ENCODE assay signal across 18 mouse cellular contexts in genomic region chr2:23016121-23016520, GRCm38 (mm10). TPM values are rescaled to one million over a fixed set of nuclear protein-coding genes. Genes with fewer than 3 reads are reported as not detected.
DNase-seq lines count a peak whose midpoint lies in the region; ATAC-seq and TF ChIP-seq lines count a peak whose summit lies in the region.
"Had no signal": no experiment of that assay in that cellular context is flagged by ENCODE, and none has a peak within 500 bp of the region (broad histone marks: within the 10 kb centered on the region; RNA-seq: fewer than 3 reads in every experiment).

No protein-coding gene starts in this region.

- no peak overlapping the region for H3K4me2 ChIP-seq in neural tube, embryonic 13.5 days
- no peak overlapping the region for H3K4me2 ChIP-seq in neural tube, embryonic 15.5 days
- H3K4me2 ChIP-seq: embryonic facial prominence, embryonic 13.5 days; forebrain, embryonic 12.5 days; hindbrain, embryonic 14.5 days had no signal

- 83% methylated on average over 3 of the region's 3 CpGs for WGBS in neural tube, embryonic 13.5 days
- WGBS in neural tube, embryonic 15.5 days, result 74% methylated on average over 3 of the region's 3 CpGs

- TF ChIP-seq CTCF in layer of hippocampus, adult 2 months (conservative IDR thresholded peaks at IDR 0.05), result no peak
- TF ChIP-seq CTCF in left cerebral cortex, adult 2 months (IDR thresholded peaks at IDR 0.05), result no peak

- H3K9me3 ChIP-seq in neural tube, embryonic 13.5 days, result no peaks in the 10 kb centered on the region
- H3K9me3 ChIP-seq in neural tube, embryonic 15.5 days (replicated peaks), result no peaks in the 10 kb centered on the region
- H3K9me3 ChIP-seq: embryonic facial prominence, embryonic 13.5 days; forebrain, embryonic 12.5 days; heart, embryonic 12.5 days; hindbrain, embryonic 10.5 days had no signal

- 0 out of 2 replicates have a peak, but pooled peaks have one; percentile 15 for ATAC-seq in neural tube, embryonic 13.5 days (ENCODE audit: low read depth)
- no peak for ATAC-seq in neural tube, embryonic 15.5 days (ENCODE audit: low FRiP score)
- ATAC-seq: forebrain, embryonic 16.5 days had no signal

- peaks cover 13% of the 10 kb centered on the region; the same call in 1 of the 2 replicates for H3K4me1 ChIP-seq in neural tube, embryonic 13.5 days (replicated peaks)
- 0 out of 2 replicates have a peak, but pooled peaks cover 8% of the 10 kb centered on the region for H3K4me1 ChIP-seq in neural tube, embryonic 15.5 days
- H3K4me1 ChIP-seq: forebrain, embryonic 12.5 days had no signal

- no peaks in the 10 kb centered on the region for H3K27me3 ChIP-seq in neural tube, embryonic 13.5 days
- no peaks in the 10 kb centered on the region for H3K27me3 ChIP-seq in neural tube, embryonic 15.5 days (replicated peaks)
- H3K27me3 ChIP-seq: embryonic facial prominence, embryonic 13.5 days; forebrain, embryonic 12.5 days; heart, embryonic 12.5 days had no signal

- no peaks in the 10 kb centered on the region for H3K36me3 ChIP-seq in neural tube, embryonic 13.5 days
- no peaks in the 10 kb centered on the region for H3K36me3 ChIP-seq in neural tube, embryonic 15.5 days
- H3K36me3 ChIP-seq: forebrain, embryonic 12.5 days had no signal

- peak overlapping the region; percentile 39; the same call in 1 of the 2 replicates for H3K27ac ChIP-seq in layer of hippocampus, adult 2 months
- H3K27ac ChIP-seq in neural tube, embryonic 13.5 days (replicated peaks), result no peak overlapping the region
- H3K27ac ChIP-seq in neural tube, embryonic 15.5 days (replicated peaks), result no peak overlapping the region
- H3K27ac ChIP-seq in left cerebral cortex, adult 2 months, result no peak overlapping the region
- H3K27ac ChIP-seq: embryonic facial prominence, embryonic 13.5 days; forebrain, embryonic 12.5 days; hindbrain, embryonic 10.5 days; hindbrain, embryonic 14.5 days had no signal

- DNase-seq in layer of hippocampus, adult 2 months (ENCODE audit: low spot score in 2 of 2), result no peak
- no peak for DNase-seq in layer of hippocampus, postnatal 36 days
- peak; percentile 52 for DNase-seq in lung, postnatal 25 days (ENCODE audit: low spot score)
- no peak for DNase-seq in retina, embryonic 14.5 days (ENCODE audit: low spot score)
- no peak for DNase-seq in left cerebral cortex, adult 2 months (ENCODE audit: extremely low spot score in 1 of 2, low spot score in 2 of 2)
- DNase-seq: adrenal gland, postnatal 10 days; cerebellum, adult 11 months; cerebellum, adult 8-10 months; cerebellum, postnatal 36 days; gastrocnemius, postnatal 25 days had no signal

- intact Hi-C loops in left cerebral cortex, adult 2 months (cut with DNase I), result no loop called here

- no peak overlapping the region for H3K9ac ChIP-seq in neural tube, embryonic 13.5 days
- no peak overlapping the region for H3K9ac ChIP-seq in neural tube, embryonic 15.5 days (replicated peaks)
- H3K9ac ChIP-seq: embryonic facial prominence, embryonic 13.5 days; forebrain, embryonic 12.5 days; heart, embryonic 12.5 days; hindbrain, embryonic 14.5 days had no signal

- H3K4me3 ChIP-seq in layer of hippocampus, adult 2 months, result no peak overlapping the region
- no peak overlapping the region for H3K4me3 ChIP-seq in neural tube, embryonic 13.5 days
- H3K4me3 ChIP-seq in neural tube, embryonic 15.5 days (replicated peaks), result no peak overlapping the region
- no peak overlapping the region for H3K4me3 ChIP-seq in left cerebral cortex, adult 2 months
- H3K4me3 ChIP-seq: embryonic facial prominence, embryonic 13.5 days; forebrain, embryonic 12.5 days; heart, embryonic 12.5 days; hindbrain, embryonic 10.5 days had no signal

RNA-seq across cellular contexts. Expression of gene Abi1, which starts 23.9 kb away (rescaled TPM):
- 100 to 1,000 TPM; 221 to 234 TPM for total RNA-seq in layer of hippocampus, adult 2 months (2021)
- total RNA-seq in layer of hippocampus, postnatal 36 days (2021), result 100 to 1,000 TPM; 216 to 228 TPM
- 53.8 and 56.4 TPM in 2 replicates for polyA plus RNA-seq in neural tube, embryonic 13.5 days (2015; fragmentation: Nextera tagmentation; extraction: Ambion mirVana)
- polyA plus RNA-seq in neural tube, embryonic 15.5 days (2015; fragmentation: Nextera tagmentation; extraction: Ambion mirVana), result 57.3 and 62.1 TPM in 2 replicates
- total RNA-seq in left cerebral cortex, adult 2 months (2021), result 100 to 1,000 TPM; 136 to 139 TPM

RNA-seq across cellular contexts. Expression of gene Acbd5, which starts 51.8 kb away (rescaled TPM):
- 10 to 100 TPM; 78.9 to 85.4 TPM for total RNA-seq in layer of hippocampus, adult 2 months (2021)
- total RNA-seq in layer of hippocampus, postnatal 36 days (2021), result 10 to 100 TPM; 84.9 to 94.1 TPM
- polyA plus RNA-seq in neural tube, embryonic 13.5 days (2015; fragmentation: Nextera tagmentation; extraction: Ambion mirVana), result 78.0 and 81.1 TPM in 2 replicates
- 69.1 and 80.0 TPM in 2 replicates for polyA plus RNA-seq in neural tube, embryonic 15.5 days (2015; fragmentation: Nextera tagmentation; extraction: Ambion mirVana)
- total RNA-seq in left cerebral cortex, adult 2 months (2021), result 10 to 100 TPM; 85.6 to 86.4 TPM
